Mouse (Mus musculus) intestine, embryonic 14.5 days (tissue): Measurements from ENCODE around the gene Gpr108. TPM values are rescaled to one million over a fixed set of nuclear protein-coding genes. Genes with fewer than 3 reads are reported as not detected.

ENCODE experiments used
- ATAC-seq: fragments of 200-750 bp; cut with Nextera tagmentation; replicated peaks from 2 replicates; pipeline ENCODE4 v1.8.0; 2017; ENCODE audit warnings: low read depth, moderate number of reproducible peaks, moderate TSS enrichment, moderate library complexity; ENCODE audit not compliant: low FRiP score, low TSS enrichment
- DNase-seq: peaks from one replicate; pipeline ENCODE4 v3.0.0-alpha.2; 2018; ENCODE audit warnings: low spot score
- H3K27ac ChIP-seq: fragments of 300-500 bp; sonication (generic); 2 replicates; pipeline ENCODE4 v1.5.1; 2014; ENCODE audit warnings: low read depth, mild to moderate bottlenecking, control low read depth
- H3K27me3 ChIP-seq: fragments of 300-500 bp; sonication (generic); replicated peaks from 2 replicates; pipeline ENCODE4 v1.6.1; 2014; ENCODE audit warnings: low read length, control low read depth; ENCODE audit not compliant: control insufficient read depth, insufficient read depth
- H3K36me3 ChIP-seq: fragments of 300-500 bp; sonication (generic); 2 replicates; pipeline ENCODE4 v1.6.1; 2014; ENCODE audit warnings: low read length, control low read depth; ENCODE audit not compliant: control insufficient read depth, insufficient read depth
- H3K4me1 ChIP-seq: fragments of 300-500 bp; sonication (generic); replicated peaks from 2 replicates; pipeline ENCODE4 v1.6.1; 2014; ENCODE audit warnings: low read length, control low read depth, mixed read lengths; ENCODE audit not compliant: control insufficient read depth, insufficient read depth
- H3K4me2 ChIP-seq: fragments of 300-500 bp; sonication (generic); 2 replicates; pipeline ENCODE4 v1.6.1; 2014; ENCODE audit warnings: low read length
- H3K4me3 ChIP-seq: fragments of 300-500 bp; sonication (generic); 2 replicates; pipeline ENCODE4 v1.5.1; 2014; ENCODE audit warnings: low read depth, low read length, control low read depth, mixed read lengths
- H3K9ac ChIP-seq: fragments of 300-500 bp; sonication (generic); 2 replicates; pipeline ENCODE4 v1.6.1; 2014; ENCODE audit warnings: mild to moderate bottlenecking, low read length
- H3K9me3 ChIP-seq: fragments of 300-500 bp; sonication (generic); 2 replicates; pipeline ENCODE4 v1.6.1; 2016; ENCODE audit warnings: low read length, control low read depth; ENCODE audit not compliant: control insufficient read depth
- WGBS: fragments of 180-500 bp; shearing (Covaris S2); extraction: QIAGEN DNeasy Blood & Tissue Kit; methylation state at CpG from one replicate; pipeline ENCODE4 v1.1.7; 2014; 5-methylcytosine and 5-hydroxymethylcytosine counted together
- polyA plus RNA-seq: library from polyadenylated mRNA; unstranded; fragments of >200 nt; fragmentation: Nextera tagmentation; extraction: Ambion mirVana; gene quantifications from 2 replicates; pipeline ENCODE4 v1.2.1, GENCODE M21; 2014

The Gpr108 gene
- polyA plus RNA-seq, 1 experiment from 2014 or later = 37.1 TPM

GRCm38 (mm10) chr17:57262901-57263550, 14.8 kb upstream of the Gpr108 start:
- H3K4me2 ChIP-seq = no peak overlapping the region
- H3K9ac ChIP-seq = no peak overlapping the region
- H3K4me3 ChIP-seq = no peak overlapping the region
- WGBS = 89% methylated on average over 17 of the region's 17 CpGs
- H3K9me3 ChIP-seq = no peaks in the 10 kb centered on the region
- no peak for ATAC-seq
- H3K4me1 ChIP-seq = peaks cover 9% of the 10 kb centered on the region
- DNase-seq = no peak
- no peak overlapping the region for H3K27ac ChIP-seq
- peaks cover 57% of the 10 kb centered on the region for H3K36me3 ChIP-seq
- H3K27me3 ChIP-seq = no peaks in the 10 kb centered on the region

- no peak overlapping the region for H3K27ac ChIP-seq
- peaks cover 9% of the 10 kb centered on the region for H3K4me1 ChIP-seq
- peaks cover 69% of the 10 kb centered on the region for H3K36me3 ChIP-seq
- ATAC-seq (no peak), DNase-seq (no peak)
- H3K27me3 ChIP-seq = no peaks in the 10 kb centered on the region
- H3K9ac ChIP-seq = no peak overlapping the region
- WGBS = 17% methylated on average over 1 of the region's 1 CpGs
- H3K4me3 ChIP-seq = no peak overlapping the region
- no peak overlapping the region for H3K4me2 ChIP-seq
- H3K9me3 ChIP-seq = no peaks in the 10 kb centered on the region
Observed at GRCm38 (mm10) chr17:57261796-57262195, 13.6 kb upstream of the Gpr108 start.

- H3K9ac ChIP-seq = no peak overlapping the region
- H3K27me3 ChIP-seq = no peaks in the 10 kb centered on the region
- 95% methylated on average over 4 of the region's 4 CpGs for whole genome bisulfite sequencing
- H3K36me3 ChIP-seq = peaks cover 74% of the 10 kb centered on the region
- H3K4me2 ChIP-seq = no peak overlapping the region
- H3K27ac ChIP-seq = no peak overlapping the region
- no peaks in the 10 kb centered on the region for H3K9me3 ChIP-seq
- ATAC-seq (no peak), DNase-seq (no peak)
- no peak overlapping the region for H3K4me3 ChIP-seq
- peaks cover 9% of the 10 kb centered on the region for H3K4me1 ChIP-seq
Observed at GRCm38 (mm10) chr17:57261286-57261685, 13.0 kb upstream of the Gpr108 start.

GRCm38 (mm10) chr17:57260351-57260750, 12.1 kb upstream of the Gpr108 start:
- no peak for ATAC-seq
- WGBS = 89% methylated on average over 9 of the region's 9 CpGs
- Histone ChIP-seq H3K27ac (no peak overlapping the region), H3K9me3 (no peaks in the 10 kb centered on the region), H3K4me2 (no peak overlapping the region), H3K4me1 (peaks cover 9% of the 10 kb centered on the region), H3K27me3 (no peaks in the 10 kb centered on the region), H3K36me3 (peaks cover 83% of the 10 kb centered on the region), H3K4me3 (no peak overlapping the region), H3K9ac (no peak overlapping the region)
- no peak for DNase-seq

GRCm38 (mm10) chr17:57259742-57260141, 11.5 kb upstream of the Gpr108 start:
- peaks cover 89% of the 10 kb centered on the region for H3K36me3 ChIP-seq
- H3K4me1 ChIP-seq = 0 out of 2 replicates have a peak, but pooled peaks cover 3% of the 10 kb centered on the region
- H3K27me3 ChIP-seq = no peaks in the 10 kb centered on the region
- H3K9me3 ChIP-seq = no peaks in the 10 kb centered on the region
- 88% methylated on average over 8 of the region's 8 CpGs for WGBS
- ATAC-seq (no peak), DNase-seq (no peak)
- H3K4me3 ChIP-seq = no peak overlapping the region
- no peak overlapping the region for H3K27ac ChIP-seq
- no peak overlapping the region for H3K4me2 ChIP-seq
- H3K9ac ChIP-seq = no peak overlapping the region

GRCm38 (mm10) chr17:57258191-57258590, 9.9 kb upstream of the Gpr108 start:
- H3K9me3 ChIP-seq = no peaks in the 10 kb centered on the region
- DNase-seq = no peak
- no peaks in the 10 kb centered on the region for H3K4me1 ChIP-seq
- no peak overlapping the region for H3K27ac ChIP-seq
- H3K9ac ChIP-seq = no peak overlapping the region
- no peak overlapping the region for H3K4me3 ChIP-seq
- peaks cover 98% of the 10 kb centered on the region for H3K36me3 ChIP-seq
- 89% methylated on average over 3 of the region's 3 CpGs for WGBS
- no peaks in the 10 kb centered on the region for H3K27me3 ChIP-seq
- no peak for ATAC-seq
- H3K4me2 ChIP-seq = no peak overlapping the region

GRCm38 (mm10) chr17:57256921-57257485, 8.8 kb upstream of the Gpr108 start:
- Histone ChIP-seq H3K4me2 (no peak overlapping the region), H3K9me3 (no peaks in the 10 kb centered on the region), H3K9ac (no peak overlapping the region), H3K36me3 (peaks cover 88% of the 10 kb centered on the region), H3K4me3 (no peak overlapping the region), H3K4me1 (no peaks in the 10 kb centered on the region), H3K27me3 (no peaks in the 10 kb centered on the region), H3K27ac (no peak overlapping the region)
- DNase-seq (no peak), ATAC-seq (no peak)
- WGBS = 96% methylated on average over 22 of the region's 22 CpGs

GRCm38 (mm10) chr17:57255354-57255753, 7.1 kb upstream of the Gpr108 start:
- H3K27ac ChIP-seq = no peak overlapping the region
- H3K9me3 ChIP-seq = no peaks in the 10 kb centered on the region
- H3K4me1 ChIP-seq = no peaks in the 10 kb centered on the region; the same call in 1 of the 2 replicates
- H3K4me2 ChIP-seq = no peak overlapping the region
- H3K27me3 ChIP-seq = no peaks in the 10 kb centered on the region
- DNase-seq = no peak
- no peak overlapping the region for H3K4me3 ChIP-seq
- H3K36me3 ChIP-seq = peaks cover 72% of the 10 kb centered on the region
- no peak for ATAC-seq
- 94% methylated on average over 14 of the region's 14 CpGs for WGBS
- H3K9ac ChIP-seq = no peak overlapping the region

- H3K27ac ChIP-seq = no peak overlapping the region
- DNase-seq = no peak
- ATAC-seq = no peak
- no peak overlapping the region for H3K4me3 ChIP-seq
- peaks cover 5% of the 10 kb centered on the region; the same call in 1 of the 2 replicates for H3K4me1 ChIP-seq
- WGBS = 56% methylated on average over 6 of the region's 6 CpGs
- peaks cover 53% of the 10 kb centered on the region for H3K36me3 ChIP-seq
- no peaks in the 10 kb centered on the region for H3K9me3 ChIP-seq
- no peak overlapping the region for H3K4me2 ChIP-seq
- H3K27me3 ChIP-seq = no peaks in the 10 kb centered on the region
- H3K9ac ChIP-seq = no peak overlapping the region
Observed at GRCm38 (mm10) chr17:57253306-57253705, 5.1 kb upstream of the Gpr108 start.
